Mouse (Mus musculus) olfactory bulb, adult 2 months (tissue): ENCODE results near the gene 6330409D20Rik.

Experiments
- CTCF ChIP-seq: fragments of 200-500 bp; IDR thresholded peaks from 2 replicates; pipeline ENCODE4 v1.5.1; 2012; ENCODE audit warnings: low read depth, mild to moderate bottlenecking, low read length, moderate library complexity; ENCODE audit not compliant: insufficient read depth
- POLR2A ChIP-seq: fragments of 200-500 bp; IDR thresholded peaks from 2 replicates; pipeline ENCODE4 v1.6.1; 2012; ENCODE audit warnings: mild to moderate bottlenecking, low read depth, low read length, moderate library complexity; ENCODE audit not compliant: insufficient read depth

DNA sequence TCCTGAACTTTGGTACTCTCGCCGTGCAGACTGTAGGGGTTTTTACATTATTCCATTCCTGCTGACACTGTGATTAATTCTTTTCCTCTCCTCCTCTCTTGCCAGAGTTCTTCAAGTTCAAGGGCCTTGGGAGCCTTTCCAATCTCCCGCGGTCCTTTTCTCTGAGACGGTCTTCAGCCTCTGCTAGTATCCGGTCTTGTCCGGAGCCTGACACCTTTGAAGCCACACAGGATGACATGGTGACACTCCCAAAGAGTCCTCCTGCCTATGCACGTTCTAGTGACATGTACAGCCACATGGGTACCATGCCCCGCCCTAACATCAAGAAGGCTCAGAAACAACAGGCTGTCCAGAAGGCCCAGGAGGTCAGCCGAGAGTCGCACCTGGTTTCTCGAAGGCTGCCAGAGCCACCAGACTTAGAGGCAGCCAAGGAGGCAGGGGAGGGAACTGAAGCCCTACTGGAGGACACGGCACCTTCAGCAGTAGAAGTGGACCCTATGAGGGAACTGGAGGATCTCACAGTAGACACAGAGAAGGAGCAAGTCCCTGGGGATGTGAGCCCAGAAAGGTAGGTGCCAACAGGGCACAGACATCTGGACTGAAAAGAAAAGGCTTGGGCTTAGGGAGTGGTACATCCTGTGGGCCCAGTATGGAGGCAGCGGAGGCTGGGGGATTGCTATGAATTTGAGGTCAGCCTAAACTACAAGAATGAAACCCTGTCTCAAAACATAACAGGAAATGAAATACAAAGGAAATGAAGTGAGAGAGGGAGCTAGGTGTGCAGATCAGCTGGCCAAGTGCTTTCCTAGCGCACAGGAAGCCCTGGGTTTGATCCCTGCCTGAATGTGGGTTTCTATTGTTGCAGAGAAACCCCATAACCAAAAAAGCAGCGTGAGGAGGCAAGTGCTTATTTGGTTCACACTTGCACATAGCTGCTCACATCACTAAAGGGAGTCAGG, 15.7 kb downstream of the 6330409D20Rik start:
- no peak for TF ChIP-seq CTCF
- TF ChIP-seq POLR2A: no peak
